Mouse (Mus musculus): ENCODE measurements at regions not wholly inside any gene's neighbourhood (a gene's known extent, or its start where the extent isn't known, plus 50 kb on each side); places are given as distances from the start of the nearest gene placed in this dataset.

- Histone ChIP-seq H3K9ac (ENCODE audit: insufficient read depth, low read depth, low read length, poor library complexity, severe bottlenecking) (no peak overlapping the region), H3K4me3 (ENCODE audit: insufficient read depth in 1 of 2, low read depth in 1 of 2, low read length in 2 of 2, poor library complexity in 1 of 2, severe bottlenecking in 1 of 2) (no peak overlapping the region), H3K36me3 (ENCODE audit: control insufficient read depth, insufficient read depth, low read length, poor library complexity, severe bottlenecking) (no peaks in the 10 kb centered on the region), H3K27ac (ENCODE audit: insufficient read depth, low read depth, low read length, poor library complexity, severe bottlenecking) (no peak overlapping the region), H3K4me1 (ENCODE audit: control insufficient read depth in 2 of 2, insufficient read depth in 2 of 2, low read length in 2 of 2, poor library complexity in 1 of 2) (no peaks in the 10 kb centered on the region), H3K9me3 (ENCODE audit: control insufficient read depth, insufficient read depth, low read depth, low read length) (no peaks in the 10 kb centered on the region)
- no peak for DNase-seq (ENCODE audit: low read depth, low spot score)
- no peak for TF ChIP-seq HCFC1 (IDR thresholded peaks at IDR 0.05; ENCODE audit: borderline replicate concordance, insufficient read depth, low read length)
- no peak for TF ChIP-seq CHD2 (IDR thresholded peaks at IDR 0.05; ENCODE audit: low read depth, low read length)
- no peak for TF ChIP-seq ZNF384 (IDR thresholded peaks at IDR 0.05; ENCODE audit: low read depth, low read length)
- no peak for TF ChIP-seq ZC3H11A (IDR thresholded peaks at IDR 0.05; ENCODE audit: borderline replicate concordance, low read depth, low read length)
- TF ChIP-seq MAFK (IDR thresholded peaks at IDR 0.05; ENCODE audit: insufficient read depth, low read depth, low read length): no peak
- in situ Hi-C loops (cut with MboI; ENCODE audit: low sequenced_read_pairs in 2 of 2, unreplicated experiment in 2 of 2): loop anchor here in 1 of 2 experiments (25.0 kb wide), 1 partner anchor 522 kb away; no protein-coding TSS in a partner anchor
Observed at GRCm38 (mm10) chrX:97434327-97434726, 57.3 kb upstream of the Eda2r start.

GRCm38 (mm10) chrX:97431391-97431803 is 54.4 kb upstream of the Eda2r start:
- DNase-seq (ENCODE audit: low read depth, low spot score): peak; percentile 29
- Histone ChIP-seq H3K27ac (ENCODE audit: insufficient read depth, low read depth, low read length, poor library complexity, severe bottlenecking) (no peak overlapping the region), H3K4me3 (ENCODE audit: insufficient read depth in 1 of 2, low read depth in 1 of 2, low read length in 2 of 2, poor library complexity in 1 of 2, severe bottlenecking in 1 of 2) (peak overlapping the region in 1 of 2 experiments; percentile 62; a peak in 2 of 4 replicates), H3K9me3 (ENCODE audit: control insufficient read depth, insufficient read depth, low read depth, low read length) (no peaks in the 10 kb centered on the region), H3K9ac (ENCODE audit: insufficient read depth, low read depth, low read length, poor library complexity, severe bottlenecking) (no peak overlapping the region), H3K36me3 (ENCODE audit: control insufficient read depth, insufficient read depth, low read length, poor library complexity, severe bottlenecking) (no peaks in the 10 kb centered on the region), H3K4me1 (ENCODE audit: control insufficient read depth in 2 of 2, insufficient read depth in 2 of 2, low read length in 2 of 2, poor library complexity in 1 of 2) (no peaks in the 10 kb centered on the region)
- TF ChIP-seq ZC3H11A (IDR thresholded peaks at IDR 0.05; ENCODE audit: borderline replicate concordance, low read depth, low read length) (no peak; the same call in 1 of the 2 replicates), CHD2 (IDR thresholded peaks at IDR 0.05; ENCODE audit: low read depth, low read length) (no peak), ZNF384 (IDR thresholded peaks at IDR 0.05; ENCODE audit: low read depth, low read length) (no peak), MAFK (IDR thresholded peaks at IDR 0.05; ENCODE audit: insufficient read depth, low read depth, low read length) (no peak), HCFC1 (IDR thresholded peaks at IDR 0.05; ENCODE audit: borderline replicate concordance, insufficient read depth, low read length) (no peak)
- in situ Hi-C loops (cut with MboI; ENCODE audit: low sequenced_read_pairs in 2 of 2, unreplicated experiment in 2 of 2): loop anchor here in 1 of 2 experiments (25.0 kb wide), 1 partner anchor 519 kb away; no protein-coding TSS in a partner anchor

Measured in ES-E14 (cell line).